Mouse (Mus musculus): ENCODE measurements around the gene Irx1. TPM values are rescaled to one million over a fixed set of nuclear protein-coding genes. Genes with fewer than 3 reads are reported as not detected.

Irx1 gene
- total and polyA plus RNA-seq, 3 experiments, result not detected

- H3K27ac ChIP-seq (ENCODE audit: control insufficient read depth, low read depth, low read length), result no peak overlapping the region
- DNase-seq (ENCODE audit: low read depth, low spot score), result no peak
- no peaks in the 10 kb centered on the region for H3K36me3 ChIP-seq (ENCODE audit: control insufficient read depth in 1 of 2, insufficient read depth in 2 of 2, low read length in 2 of 2)
- no peak overlapping the region for H3K4me3 ChIP-seq (ENCODE audit: control insufficient read depth in 1 of 2, insufficient read depth in 1 of 2, low read depth in 2 of 2, low read length in 2 of 2)
- no peaks in the 10 kb centered on the region for H3K79me2 ChIP-seq (ENCODE audit: control insufficient read depth, insufficient read depth, low read length, poor library complexity)
- no peak for TF ChIP-seq KAT2A (conservative IDR thresholded peaks at IDR 0.05; ENCODE audit: low read depth, low read length)
- no peak for TF ChIP-seq HCFC1 (IDR thresholded peaks at IDR 0.05; ENCODE audit: low read depth, low read length)
- no peak for TF ChIP-seq BHLHE40 (IDR thresholded peaks at IDR 0.05; ENCODE audit: borderline replicate concordance, low read depth, low read length)
- no peak for TF ChIP-seq RCOR1 (IDR thresholded peaks at IDR 0.05; ENCODE audit: low read depth, low read length)
- TF ChIP-seq ZC3H11A (IDR thresholded peaks at IDR 0.05; ENCODE audit: low read depth, low read length), result no peak
- no peak for TF ChIP-seq USF2 (IDR thresholded peaks at IDR 0.05; ENCODE audit: borderline replicate concordance in 1 of 2, insufficient read depth in 1 of 2, low read depth in 1 of 2, low read length in 2 of 2)
- TF ChIP-seq POLR2AphosphoS5 (IDR thresholded peaks at IDR 0.05; ENCODE audit: borderline replicate concordance, low read depth, low read length), result no peak
- TF ChIP-seq CHD2 (IDR thresholded peaks at IDR 0.05; ENCODE audit: low read length), result no peak
- TF ChIP-seq GATA1 (IDR thresholded peaks at IDR 0.05; ENCODE audit: low read depth, low read length), result no peak
- no peak for TF ChIP-seq MEF2A (IDR thresholded peaks at IDR 0.05; ENCODE audit: extremely low read depth, insufficient replicate concordance, low read depth, low read length, poor library complexity, severe bottlenecking)
- TF ChIP-seq EP300 (IDR thresholded peaks at IDR 0.05; ENCODE audit: low read depth in 1 of 2, low read length in 2 of 2), result no peak
- TF ChIP-seq NRF1 (IDR thresholded peaks at IDR 0.05; ENCODE audit: insufficient read depth, low read depth, low read length, poor library complexity, severe bottlenecking), result no peak
- no peak for TF ChIP-seq GABPA (IDR thresholded peaks at IDR 0.05; ENCODE audit: low read depth, low read length)
- TF ChIP-seq TCF12 (IDR thresholded peaks at IDR 0.05; ENCODE audit: low read depth, low read length), result no peak
- no peak for TF ChIP-seq CHD1 (IDR thresholded peaks at IDR 0.05; ENCODE audit: low read depth, low read length)
- TF ChIP-seq MAZ (IDR thresholded peaks at IDR 0.05; ENCODE audit: low read depth, low read length), result no peak
- no peak for TF ChIP-seq MAX (IDR thresholded peaks at IDR 0.05; ENCODE audit: low read length)
- no peak for TF ChIP-seq ZMIZ1 (IDR thresholded peaks at IDR 0.05; ENCODE audit: low read depth, low read length)
- TF ChIP-seq E2F4 (IDR thresholded peaks at IDR 0.05; ENCODE audit: borderline replicate concordance, low read depth, low read length), result no peak
- no peaks in the 10 kb centered on the region for H3K4me1 ChIP-seq (ENCODE audit: control insufficient read depth in 1 of 2, insufficient read depth in 2 of 2, low read length in 2 of 2)
- no peaks in the 10 kb centered on the region for H3K27me3 ChIP-seq (ENCODE audit: control insufficient read depth in 1 of 2, insufficient read depth in 2 of 2, low read length in 2 of 2)
- no peak overlapping the region for H3K9ac ChIP-seq (ENCODE audit: control insufficient read depth, low read depth, low read length, poor library complexity, severe bottlenecking)
- H3K9me3 ChIP-seq (replicated peaks; ENCODE audit: insufficient read depth, low read length), result no peaks in the 10 kb centered on the region
These were observed 12.2 kb upstream of the Irx1 start for GRCm38 (mm10) chr13:71975753-71976152.

- H3K27ac ChIP-seq (ENCODE audit: control insufficient read depth, low read depth, low read length), result no peak overlapping the region
- H3K9ac ChIP-seq (ENCODE audit: control insufficient read depth, low read depth, low read length, poor library complexity, severe bottlenecking), result no peak overlapping the region
- H3K4me3 ChIP-seq (ENCODE audit: control insufficient read depth in 1 of 2, insufficient read depth in 1 of 2, low read depth in 2 of 2, low read length in 2 of 2), result no peak overlapping the region
- TF ChIP-seq HCFC1 (IDR thresholded peaks at IDR 0.05; ENCODE audit: low read depth, low read length) (no peak), ZMIZ1 (IDR thresholded peaks at IDR 0.05; ENCODE audit: low read depth, low read length) (no peak), SMC3 (IDR thresholded peaks at IDR 0.05; ENCODE audit: low read depth, low read length) (no peak), MYC (IDR thresholded peaks at IDR 0.05; ENCODE audit: low read depth, low read length) (no peak), SIN3A (IDR thresholded peaks at IDR 0.05; ENCODE audit: low read length) (no peak), E2F4 (IDR thresholded peaks at IDR 0.05; ENCODE audit: borderline replicate concordance, low read depth, low read length) (no peak), MAZ (IDR thresholded peaks at IDR 0.05; ENCODE audit: low read depth, low read length) (no peak), TCF12 (IDR thresholded peaks at IDR 0.05; ENCODE audit: low read depth, low read length) (no peak), EP300 (IDR thresholded peaks at IDR 0.05; ENCODE audit: low read depth in 1 of 2, low read length in 2 of 2) (no peak), CHD2 (IDR thresholded peaks at IDR 0.05; ENCODE audit: low read length) (no peak), ZNF384 (IDR thresholded peaks at IDR 0.05; ENCODE audit: low read depth, low read length) (no peak), KAT2A (conservative IDR thresholded peaks at IDR 0.05; ENCODE audit: low read depth, low read length) (no peak), TBP (IDR thresholded peaks at IDR 0.05; ENCODE audit: low read depth, low read length) (no peak), MEF2A (IDR thresholded peaks at IDR 0.05; ENCODE audit: extremely low read depth, insufficient replicate concordance, low read depth, low read length, poor library complexity, severe bottlenecking) (no peak)
- H3K79me2 ChIP-seq (ENCODE audit: control insufficient read depth, insufficient read depth, low read length, poor library complexity), result no peaks in the 10 kb centered on the region
- no peak for DNase-seq (ENCODE audit: low read depth, low spot score)
- H3K4me1 ChIP-seq (ENCODE audit: control insufficient read depth in 1 of 2, insufficient read depth in 2 of 2, low read length in 2 of 2), result no peaks in the 10 kb centered on the region
- H3K36me3 ChIP-seq (ENCODE audit: control insufficient read depth in 1 of 2, insufficient read depth in 2 of 2, low read length in 2 of 2), result no peaks in the 10 kb centered on the region
- H3K27me3 ChIP-seq (ENCODE audit: control insufficient read depth in 1 of 2, insufficient read depth in 2 of 2, low read length in 2 of 2), result no peaks in the 10 kb centered on the region
- H3K9me3 ChIP-seq (replicated peaks; ENCODE audit: insufficient read depth, low read length), result no peaks in the 10 kb centered on the region
These were observed 4.8 kb upstream of the Irx1 start for GRCm38 (mm10) chr13:71968286-71968685.
